Mouse (Mus musculus): ENCODE measurements at regions not wholly inside any gene's neighbourhood (a gene's known extent, or its start where the extent isn't known, plus 50 kb on each side); places are given as distances from the start of the nearest gene placed in this dataset.

- peak; percentile 81 for ATAC-seq (ENCODE audit: extremely low read depth, insufficient number of reproducible peaks, low FRiP score, poor library complexity, severe bottlenecking)
Measured at GRCm38 (mm10) chr6:70714239-70714638, 77.8 kb downstream of the Rpia start.

GRCm38 (mm10) chr6:70713665-70714064, 78.4 kb downstream of the Rpia start:
- no peak for ATAC-seq (ENCODE audit: extremely low read depth, insufficient number of reproducible peaks, low FRiP score, poor library complexity, severe bottlenecking)

- peak; percentile 40; the same call in 1 of the 2 replicates for ATAC-seq (ENCODE audit: extremely low read depth, insufficient number of reproducible peaks, low FRiP score, poor library complexity, severe bottlenecking)
Measured at GRCm38 (mm10) chr6:70713118-70713517, 78.9 kb downstream of the Rpia start.

GRCm38 (mm10) chr6:70709338-70710055, 82.5 kb downstream of the Rpia start:
- ATAC-seq (ENCODE audit: extremely low read depth, insufficient number of reproducible peaks, low FRiP score, poor library complexity, severe bottlenecking): peak; percentile 89

- ATAC-seq (ENCODE audit: extremely low read depth, insufficient number of reproducible peaks, low FRiP score, poor library complexity, severe bottlenecking): no peak
Measured at GRCm38 (mm10) chr6:70695596-70695995, 96.4 kb downstream of the Rpia start.

Data from neutrophil, adult 5-6 weeks (primary cell).